Mouse (Mus musculus) embryonic fibroblast, embryonic 13.5 days (primary cell): ENCODE results near the gene Ufc1.

Experiments
- CTCF ChIP-seq: IDR thresholded peaks from 2 replicates; pipeline ENCODE4 v1.5.1; 2011; ENCODE audit warnings: mild to moderate bottlenecking, control low read depth, low read length, moderate library complexity, borderline replicate concordance; ENCODE audit not compliant: insufficient read depth
- POLR2A ChIP-seq: IDR thresholded peaks from 2 replicates; pipeline ENCODE4 v1.6.1; 2011; ENCODE audit warnings: low read depth, mild to moderate bottlenecking, control low read depth, low read length, moderate library complexity

DNA sequence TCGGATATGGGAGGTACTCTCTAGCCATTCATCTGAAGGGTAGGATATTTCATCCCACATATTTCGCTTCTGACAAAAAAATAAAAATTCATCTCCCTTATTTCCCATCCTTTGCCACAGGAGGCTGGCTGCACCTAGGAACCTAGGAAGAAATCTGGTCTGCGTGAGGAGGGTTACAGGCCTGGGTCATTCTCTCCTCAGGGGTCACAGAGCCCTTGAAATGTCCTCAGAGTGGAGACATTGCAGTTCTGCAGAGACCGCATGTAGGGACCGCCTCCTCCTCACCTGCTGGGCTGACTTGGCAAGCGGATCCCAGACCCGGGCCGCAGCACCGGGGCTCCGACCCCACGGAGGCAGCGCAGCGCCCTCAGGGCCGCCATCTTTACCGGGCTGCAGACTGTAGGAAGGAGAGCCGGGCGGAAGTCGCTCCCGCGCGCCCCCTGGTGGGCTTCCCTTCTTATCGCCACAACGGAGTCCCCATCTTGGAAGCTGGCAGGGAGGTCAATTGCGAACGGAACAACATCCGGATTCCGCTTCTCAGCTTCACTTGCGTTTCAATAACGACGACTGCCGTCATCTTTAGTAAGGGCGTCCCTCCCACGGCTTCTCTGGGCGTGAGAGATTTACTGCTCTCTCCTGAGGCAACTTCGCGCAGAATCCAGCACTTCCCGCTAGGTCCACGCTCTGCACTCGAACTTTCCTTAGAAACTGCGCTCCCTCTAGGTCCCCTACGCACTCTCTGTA lies 47.9 kb downstream of the Ufc1 start:
- TF ChIP-seq CTCF (0 out of 2 replicates have a peak, but pooled peaks have one; percentile 21), POLR2A (peak; percentile 91)
